ENCODE assay signal across 13 mouse cellular contexts in the genomic region with DNA sequence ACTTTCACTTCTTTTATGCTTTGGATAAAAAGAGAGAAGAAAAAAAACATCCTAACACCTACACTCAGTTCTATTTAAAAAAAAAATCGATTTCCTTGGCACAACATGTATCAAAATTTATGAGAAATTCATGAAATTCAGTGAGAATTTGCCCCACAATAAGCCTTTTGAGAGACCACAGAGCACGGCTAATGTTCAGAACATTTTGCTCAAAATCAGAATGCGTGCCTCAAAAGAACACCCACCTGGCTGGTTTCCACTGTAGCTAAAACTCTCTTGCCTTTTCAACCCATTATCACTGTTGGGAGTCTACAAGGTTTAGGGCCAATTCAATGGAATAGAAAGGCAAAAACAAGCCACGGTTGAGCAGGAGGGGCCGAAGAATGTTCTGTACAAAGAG.
"Had no signal": no experiment of that assay in that cellular context is flagged by ENCODE, and none has a peak within 500 bp of the region (broad histone marks: within the 10 kb centered on the region; RNA-seq: fewer than 3 reads in every experiment).

No protein-coding gene starts in this region.

- H3K27ac ChIP-seq: lung, embryonic 15.5 days; macrophage; midbrain, embryonic 13.5 days; midbrain, embryonic 15.5 days; neural tube, embryonic 12.5 days had no signal

- DNase-seq: lung, adult 2 months; lung, postnatal 14 days; lung, postnatal 36 days; right cerebral cortex, postnatal 14 days; thymus, adult 18-20 months; thymus, postnatal 14 days; thymus, postnatal 36 days had no signal

- H3K4me3 ChIP-seq: lung, embryonic 15.5 days; megakaryocyte, embryonic 14.5 days; midbrain, embryonic 13.5 days; midbrain, embryonic 15.5 days; neural tube, embryonic 12.5 days had no signal
